Comparison of ENCODE assay signal across 8 mouse cellular contexts in the genomic region with DNA sequence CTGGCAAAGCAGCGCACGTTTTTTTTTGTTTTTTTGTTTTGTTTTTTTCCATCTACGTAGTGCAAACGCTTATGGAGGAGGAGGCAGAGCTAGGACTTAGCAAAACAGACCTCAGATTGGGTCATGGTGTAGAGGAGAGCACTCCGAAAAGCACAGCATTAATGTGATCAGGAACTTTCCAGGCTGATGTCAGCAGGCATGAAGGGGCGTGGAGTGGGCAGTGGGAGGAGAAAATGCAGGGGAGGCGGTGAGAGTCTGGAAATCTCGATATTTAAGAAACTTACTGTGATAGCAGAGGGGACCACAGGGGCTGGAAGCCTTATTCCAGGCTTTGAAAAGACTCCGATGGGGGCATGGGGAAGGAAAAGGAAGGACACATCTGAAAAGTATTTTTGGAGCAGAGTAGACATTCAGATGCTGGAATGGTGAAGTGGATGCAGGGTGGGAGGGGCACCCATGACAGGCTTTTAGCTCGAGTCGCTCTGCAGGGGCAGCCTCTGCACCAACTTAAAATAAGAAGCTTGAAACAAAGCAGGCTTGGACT. TPM values are rescaled to one million over a fixed set of nuclear protein-coding genes. Genes with fewer than 3 reads are reported as not detected.
DNase-seq lines count a peak whose midpoint lies in the region; ATAC-seq and TF ChIP-seq lines count a peak whose summit lies in the region.

No protein-coding gene starts in this region.

- H3K4me1 ChIP-seq in embryonic facial prominence, embryonic 10.5 days, result peaks cover 39% of the 10 kb centered on the region
- H3K4me1 ChIP-seq in heart, embryonic 10.5 days, result peaks cover 13% of the 10 kb centered on the region
- 0 out of 2 replicates have a peak, but pooled peaks cover 3% of the 10 kb centered on the region for H3K4me1 ChIP-seq in lung, embryonic 14.5 days (ENCODE audit: insufficient read depth)

- peak overlapping the region; percentile 68 for H3K4me3 ChIP-seq in embryonic facial prominence, embryonic 10.5 days
- peak overlapping the region; percentile 65 for H3K4me3 ChIP-seq in heart, embryonic 10.5 days
- H3K4me3 ChIP-seq in lung, embryonic 14.5 days (ENCODE audit: low read depth, low read length), result peak overlapping the region; percentile 51

- WGBS in embryonic facial prominence, embryonic 10.5 days, result 2% methylated on average over 11 of the region's 11 CpGs
- WGBS in heart, embryonic 10.5 days, result under 1% methylated on average over 11 of the region's 11 CpGs
- under 1% methylated on average over 11 of the region's 11 CpGs for WGBS in lung, embryonic 14.5 days

- ATAC-seq in CD4-positive, CD25-positive, alpha-beta regulatory T cell, adult 4 months, result peak; percentile 51
- peak; percentile 78 for ATAC-seq in lung, embryonic 14.5 days (ENCODE audit: insufficient read depth)

- peak; percentile 70 for DNase-seq in Muller cell, postnatal 12 days (ENCODE audit: inconsistent ontology term)
- DNase-seq in embryonic facial prominence, embryonic 10.5 days (ENCODE audit: low spot score), result peak; percentile 56
- DNase-seq in heart, embryonic 10.5 days (ENCODE audit: low spot score), result no peak
- DNase-seq in kidney, adult 18-20 months, result peak; percentile 59
- DNase-seq in lung, embryonic 14.5 days, result peak; percentile 63
- DNase-seq in ovary, postnatal 36 days (ENCODE audit: low spot score), result peak; percentile 62
- no peak for DNase-seq in thymus, postnatal 25 days

- H3K9me3 ChIP-seq in embryonic facial prominence, embryonic 10.5 days, result peaks cover 4% of the 10 kb centered on the region; the same call in 1 of the 2 replicates
- H3K9me3 ChIP-seq in heart, embryonic 10.5 days, result no peaks in the 10 kb centered on the region
- H3K9me3 ChIP-seq in lung, embryonic 14.5 days (ENCODE audit: low read depth, low read length), result no peaks in the 10 kb centered on the region

- no peaks in the 10 kb centered on the region for H3K36me3 ChIP-seq in embryonic facial prominence, embryonic 10.5 days (replicated peaks)
- no peaks in the 10 kb centered on the region for H3K36me3 ChIP-seq in heart, embryonic 10.5 days
- H3K36me3 ChIP-seq in lung, embryonic 14.5 days (ENCODE audit: insufficient read depth), result no peaks in the 10 kb centered on the region

- no peak for TF ChIP-seq CTCF in lung, embryonic 14.5 days (IDR thresholded peaks at IDR 0.05; ENCODE audit: low read depth)

- H3K9ac ChIP-seq in lung, embryonic 14.5 days, result peak overlapping the region; percentile 48

- peak overlapping the region; percentile 85 for H3K4me2 ChIP-seq in lung, embryonic 14.5 days

- no peaks in the 10 kb centered on the region for H3K27me3 ChIP-seq in embryonic facial prominence, embryonic 10.5 days (replicated peaks; ENCODE audit: low read depth, poor library complexity, severe bottlenecking)
- no peaks in the 10 kb centered on the region for H3K27me3 ChIP-seq in heart, embryonic 10.5 days (ENCODE audit: insufficient read depth, poor library complexity, severe bottlenecking)
- H3K27me3 ChIP-seq in lung, embryonic 14.5 days (ENCODE audit: insufficient read depth, low read length), result no peaks in the 10 kb centered on the region

- H3K27ac ChIP-seq in embryonic facial prominence, embryonic 10.5 days (replicated peaks), result peak overlapping the region; percentile 85
- H3K27ac ChIP-seq in heart, embryonic 10.5 days, result peak overlapping the region; percentile 92
- peak overlapping the region; percentile 44 for H3K27ac ChIP-seq in lung, embryonic 14.5 days (ENCODE audit: low read depth)

RNA-seq across cellular contexts. Expression of gene Scd4, which starts 17.9 kb away (rescaled TPM):
- under 1 TPM; 0.42 to 0.59 TPM for polyA plus RNA-seq in CD4-positive, CD25-positive, alpha-beta regulatory T cell, adult 4 months (2017; shearing (Covaris generic))
- 0.05 and 0.10 TPM in 2 replicates for polyA plus RNA-seq in embryonic facial prominence, embryonic 10.5 days (2016; fragmentation: Nextera tagmentation; extraction: Ambion mirVana)
- polyA plus RNA-seq in heart, embryonic 10.5 days (2016; fragmentation: Nextera tagmentation; extraction: Ambion mirVana), result 0.06 and 0.16 TPM in 2 replicates
- polyA plus RNA-seq in lung, embryonic 14.5 days (2014; fragmentation: Nextera tagmentation; extraction: Ambion mirVana), result 0.15 TPM in 1 of 2 replicates, not detected in the other

RNA-seq across cellular contexts. Expression of gene Scd2, which starts 21.5 kb away (rescaled TPM):
- 10 to 100 TPM; 40.3 to 46.7 TPM for polyA plus RNA-seq in CD4-positive, CD25-positive, alpha-beta regulatory T cell, adult 4 months (2017; shearing (Covaris generic))
- 324 and 353 TPM in 2 replicates for polyA plus RNA-seq in embryonic facial prominence, embryonic 10.5 days (2016; fragmentation: Nextera tagmentation; extraction: Ambion mirVana)
- polyA plus RNA-seq in heart, embryonic 10.5 days (2016; fragmentation: Nextera tagmentation; extraction: Ambion mirVana), result 195 and 207 TPM in 2 replicates
- 248 and 257 TPM in 2 replicates for polyA plus RNA-seq in lung, embryonic 14.5 days (2014; fragmentation: Nextera tagmentation; extraction: Ambion mirVana)

Comparison
In these comparisons a context has a peak if more than half of its experiments do, and no peak if none do; other contexts are left out.
1. DNase-seq: peak in Muller cell, postnatal 12 days (single experiment), embryonic facial prominence, embryonic 10.5 days (single experiment), kidney, adult 18-20 months (single experiment), lung, embryonic 14.5 days (single experiment) and ovary, postnatal 36 days (single experiment); none in heart, embryonic 10.5 days (single experiment) and thymus, postnatal 25 days (single experiment).
2. Peak in every context shown above with its lines, with median percentiles within 50 percentile points of each other: H3K27ac ChIP-seq and H3K4me3 ChIP-seq.